Mouse (Mus musculus) stomach, embryonic 16.5 days (tissue): ENCODE results near the gene Gm45837. TPM values are rescaled to one million over a fixed set of nuclear protein-coding genes. Genes with fewer than 3 reads are reported as not detected.

Experiments
- ATAC-seq: fragments of 200-750 bp; cut with Nextera tagmentation; 2 replicates; pipeline ENCODE4 v1.8.0; 2017; ENCODE audit warnings: moderate number of reproducible peaks, moderate TSS enrichment; ENCODE audit not compliant: insufficient read depth, low FRiP score
- H3K27ac ChIP-seq: fragments of 300-500 bp; sonication (generic); 2 replicates; pipeline ENCODE4 v1.5.1; 2014; ENCODE audit warnings: low read length
- H3K27me3 ChIP-seq: fragments of 300-500 bp; sonication (generic); 2 replicates; pipeline ENCODE4 v1.6.1; 2014; ENCODE audit warnings: low read length, control low read depth, mixed read lengths; ENCODE audit not compliant: control insufficient read depth, insufficient read depth
- H3K36me3 ChIP-seq: fragments of 300-500 bp; sonication (generic); 2 replicates; pipeline ENCODE4 v1.6.1; 2014; ENCODE audit warnings: low read length; ENCODE audit not compliant: control insufficient read depth, insufficient read depth
- H3K4me1 ChIP-seq: fragments of 300-500 bp; sonication (generic); 2 replicates; pipeline ENCODE4 v1.6.1; 2014; ENCODE audit warnings: low read length, control low read depth, mixed read lengths; ENCODE audit not compliant: control insufficient read depth, insufficient read depth
- H3K4me2 ChIP-seq: fragments of 300-500 bp; sonication (generic); 2 replicates; pipeline ENCODE4 v1.6.1; 2014; ENCODE audit warnings: low read depth, low read length, mixed read lengths
- H3K4me3 ChIP-seq: fragments of 300-500 bp; sonication (generic); replicated peaks from 2 replicates; pipeline ENCODE4 v1.5.1; 2014; ENCODE audit warnings: mild to moderate bottlenecking, low read length
- H3K9ac ChIP-seq: fragments of 300-500 bp; sonication (generic); 2 replicates; pipeline ENCODE4 v1.6.1; 2014; ENCODE audit warnings: low read length
- H3K9me3 ChIP-seq: fragments of 300-500 bp; sonication (generic); replicated peaks from 2 replicates; pipeline ENCODE4 v1.6.1; 2016; ENCODE audit warnings: low read length, control low read depth; ENCODE audit not compliant: control insufficient read depth
- WGBS: fragments of 180-500 bp; shearing (Covaris S2); extraction: QIAGEN DNeasy Blood & Tissue Kit; methylation state at CpG from one replicate; pipeline ENCODE4 v1.1.7; 2014; 5-methylcytosine and 5-hydroxymethylcytosine counted together
- polyA plus RNA-seq: library from polyadenylated mRNA; unstranded; fragments of >200 nt; fragmentation: Nextera tagmentation; extraction: Ambion mirVana; gene quantifications from 2 replicates; pipeline ENCODE4 v1.2.1, GENCODE M21; 2015

Gene Gm45837
- polyA plus RNA-seq, 1 experiment from 2014 or later: 5.4 TPM

GRCm38 (mm10) chr7:101384931-101385330, 25.8 kb upstream of the Gm45837 start:
- 39% methylated on average over 10 of the region's 10 CpGs for WGBS

GRCm38 (mm10) chr7:101385331-101385733, 25.4 kb upstream of the Gm45837 start:
- Histone ChIP-seq H3K4me2 (peak overlapping the region; percentile 41), H3K9ac (peak overlapping the region; percentile 40; the same call in 1 of the 2 replicates), H3K4me1 (peaks cover 22% of the 10 kb centered on the region), H3K9me3 (no peaks in the 10 kb centered on the region), H3K4me3 (0 out of 2 replicates have a peak overlapping the region, but pooled peaks have one; percentile 7), H3K27ac (peak overlapping the region; percentile 92), H3K27me3 (no peaks in the 10 kb centered on the region), H3K36me3 (no peaks in the 10 kb centered on the region; the same call in 1 of the 2 replicates)
- ATAC-seq: peak; percentile 77
- WGBS: 16% methylated on average over 6 of the region's 6 CpGs

More at GRCm38 (mm10) chr7:101384931-101385330, 25.8 kb upstream of the Gm45837 start:
- peak overlapping the region; percentile 41 for H3K4me2 ChIP-seq
- no peaks in the 10 kb centered on the region for H3K9me3 ChIP-seq
- peaks cover 24% of the 10 kb centered on the region for H3K4me1 ChIP-seq
- H3K36me3 ChIP-seq: no peaks in the 10 kb centered on the region; the same call in 1 of the 2 replicates
- H3K9ac ChIP-seq: peak overlapping the region; percentile 59; the same call in 1 of the 2 replicates
- H3K27ac ChIP-seq: peak overlapping the region; percentile 92
- H3K4me3 ChIP-seq: no peak overlapping the region
- ATAC-seq: peak; percentile 4
- no peaks in the 10 kb centered on the region for H3K27me3 ChIP-seq

GRCm38 (mm10) chr7:101385866-101386452, 24.7 kb upstream of the Gm45837 start:
- ATAC-seq: peak; percentile 27; the same call in 1 of the 2 replicates
- 46% methylated on average over 8 of the region's 10 CpGs for WGBS
- peak overlapping the region; percentile 40; the same call in 1 of the 2 replicates for H3K9ac ChIP-seq

GRCm38 (mm10) chr7:101389256-101389655, 21.4 kb upstream of the Gm45837 start:
- no peak overlapping the region for H3K27ac ChIP-seq
- peaks cover 53% of the 10 kb centered on the region for H3K4me1 ChIP-seq
- H3K4me2 ChIP-seq: no peak overlapping the region
- H3K27me3 ChIP-seq: no peaks in the 10 kb centered on the region
- H3K9me3 ChIP-seq: no peaks in the 10 kb centered on the region
- H3K9ac ChIP-seq: no peak overlapping the region
- H3K36me3 ChIP-seq: no peaks in the 10 kb centered on the region; the same call in 1 of the 2 replicates
- WGBS: 85% methylated on average over 6 of the region's 6 CpGs
- ATAC-seq: no peak
- no peak overlapping the region for H3K4me3 ChIP-seq

More at GRCm38 (mm10) chr7:101385866-101386452, 24.7 kb upstream of the Gm45837 start:
- peak overlapping the region; percentile 92 for H3K27ac ChIP-seq
- no peaks in the 10 kb centered on the region; the same call in 1 of the 2 replicates for H3K36me3 ChIP-seq
- H3K9me3 ChIP-seq: no peaks in the 10 kb centered on the region
- peaks cover 23% of the 10 kb centered on the region for H3K4me1 ChIP-seq
- no peaks in the 10 kb centered on the region for H3K27me3 ChIP-seq
- peak overlapping the region; percentile 41 for H3K4me2 ChIP-seq
- H3K4me3 ChIP-seq: 0 out of 2 replicates have a peak overlapping the region, but pooled peaks have one; percentile 7

- Histone ChIP-seq H3K27ac (peak overlapping the region; percentile 98), H3K4me2 (no peak overlapping the region)
Measured at GRCm38 (mm10) chr7:101391909-101392479, 18.7 kb upstream of the Gm45837 start.

GRCm38 (mm10) chr7:101393015-101393414, 17.7 kb upstream of the Gm45837 start:
- peak overlapping the region; percentile 49; the same call in 1 of the 2 replicates for H3K9ac ChIP-seq
- 37% methylated on average over 4 of the region's 4 CpGs for WGBS
- H3K4me2 ChIP-seq: peak overlapping the region; percentile 31; the same call in 1 of the 2 replicates
- H3K27me3 ChIP-seq: no peaks in the 10 kb centered on the region
- H3K4me3 ChIP-seq: no peak overlapping the region
- H3K36me3 ChIP-seq: peaks cover 12% of the 10 kb centered on the region; the same call in 1 of the 2 replicates
- H3K27ac ChIP-seq: peak overlapping the region; percentile 98
- peaks cover 43% of the 10 kb centered on the region for H3K4me1 ChIP-seq
- no peaks in the 10 kb centered on the region for H3K9me3 ChIP-seq
- no peak for ATAC-seq

More at GRCm38 (mm10) chr7:101391909-101392479, 18.7 kb upstream of the Gm45837 start:
- Histone ChIP-seq H3K9me3 (no peaks in the 10 kb centered on the region), H3K4me1 (peaks cover 39% of the 10 kb centered on the region), H3K4me3 (no peak overlapping the region), H3K27me3 (no peaks in the 10 kb centered on the region), H3K9ac (peak overlapping the region; percentile 37; the same call in 1 of the 2 replicates), H3K36me3 (peaks cover 2% of the 10 kb centered on the region; the same call in 1 of the 2 replicates)
- ATAC-seq: peak; percentile 8; the same call in 1 of the 2 replicates
- 54% methylated on average over 4 of the region's 4 CpGs for WGBS

- H3K4me3 ChIP-seq: peak overlapping the region; percentile 53
- peak overlapping the region; percentile 98 for H3K27ac ChIP-seq
- peaks cover 43% of the 10 kb centered on the region for H3K4me1 ChIP-seq
- H3K4me2 ChIP-seq: peak overlapping the region; percentile 59
- H3K27me3 ChIP-seq: no peaks in the 10 kb centered on the region
- peak overlapping the region; percentile 75 for H3K9ac ChIP-seq
- peaks cover 20% of the 10 kb centered on the region; the same call in 1 of the 2 replicates for H3K36me3 ChIP-seq
- WGBS: 17% methylated on average over 8 of the region's 8 CpGs
- ATAC-seq: peak; percentile 89
- H3K9me3 ChIP-seq: no peaks in the 10 kb centered on the region
Measured at GRCm38 (mm10) chr7:101393694-101394504, 16.8 kb upstream of the Gm45837 start.

- 53% methylated on average over 3 of the region's 3 CpGs for WGBS
Measured at GRCm38 (mm10) chr7:101394569-101394968, 16.1 kb upstream of the Gm45837 start.

More at GRCm38 (mm10) chr7:101394569-101394968, 16.1 kb upstream of the Gm45837 start:
- Histone ChIP-seq H3K4me2 (peak overlapping the region; percentile 59), H3K9me3 (no peaks in the 10 kb centered on the region), H3K27ac (peak overlapping the region; percentile 98), H3K4me3 (peak overlapping the region; percentile 53), H3K9ac (peak overlapping the region; percentile 75), H3K36me3 (peaks cover 23% of the 10 kb centered on the region), H3K4me1 (peaks cover 43% of the 10 kb centered on the region), H3K27me3 (no peaks in the 10 kb centered on the region)
- ATAC-seq: peak; percentile 1; the same call in 1 of the 2 replicates
